Mouse (Mus musculus): ENCODE results near the gene Lsm2.

GRCm38 (mm10) chr17:34994751-34995150, 13.1 kb downstream of the Lsm2 start:
- TF ChIP-seq CTCF (IDR thresholded peaks at IDR 0.05; ENCODE audit: low read depth) (no peak), EP300 (IDR thresholded peaks at IDR 0.05; ENCODE audit: low read depth) (no peak)
